In genomic region chr2:172862850-172863468, GRCm38 (mm10) we compare ENCODE assay signal across 8 mouse cellular contexts.
DNase-seq lines count a peak whose midpoint lies in the region; ATAC-seq lines count a peak whose summit lies in the region.

No protein-coding gene starts in this region.

- H3K9ac ChIP-seq in forebrain, embryonic 14.5 days (ENCODE audit: low read length) = no peak overlapping the region; the same call in 1 of the 2 replicates
- peak overlapping the region; percentile 36 for H3K9ac ChIP-seq in lung, embryonic 16.5 days (ENCODE audit: low read length)

- H3K4me1 ChIP-seq in forebrain, embryonic 14.5 days (ENCODE audit: control insufficient read depth, insufficient read depth, low read length) = peaks cover 5% of the 10 kb centered on the region
- peaks cover 23% of the 10 kb centered on the region for H3K4me1 ChIP-seq in lung, embryonic 16.5 days (replicated peaks; ENCODE audit: control insufficient read depth, insufficient read depth, low read length)

- H3K27me3 ChIP-seq in forebrain, embryonic 14.5 days (replicated peaks; ENCODE audit: control insufficient read depth, insufficient read depth, low read length) = no peaks in the 10 kb centered on the region
- no peaks in the 10 kb centered on the region; the same call in none of the 2 replicates for H3K27me3 ChIP-seq in lung, embryonic 16.5 days (ENCODE audit: control insufficient read depth, insufficient read depth, low read depth, low read length)

- no peak overlapping the region for H3K27ac ChIP-seq in forebrain, embryonic 14.5 days (ENCODE audit: low read depth, low read length)
- H3K27ac ChIP-seq in lung, embryonic 16.5 days (ENCODE audit: low read length) = 0 out of 2 replicates have a peak overlapping the region, but pooled peaks have one; percentile 39

- WGBS in forebrain, embryonic 14.5 days = 32% methylated on average over 29 of the region's 29 CpGs
- 4% methylated on average over 29 of the region's 29 CpGs for WGBS in lung, embryonic 16.5 days

- DNase-seq in cerebellum, adult 11 months = no peak
- DNase-seq in forebrain, embryonic 14.5 days (ENCODE audit: low spot score) = peak; percentile 33
- peak; percentile 64 for DNase-seq in layer of hippocampus, adult 9-11 months
- DNase-seq in right cerebral cortex, postnatal 25 days = peak; percentile 58
- no peak for DNase-seq in cerebellum, adult 9-10 months

- 0 out of 2 replicates have a peak overlapping the region, but pooled peaks have one; percentile 3 for H3K4me3 ChIP-seq in forebrain, embryonic 14.5 days (ENCODE audit: low read depth, low read length)
- peak overlapping the region; percentile 29 for H3K4me3 ChIP-seq in lung, embryonic 16.5 days (ENCODE audit: low read length)

- no peaks in the 10 kb centered on the region for H3K9me3 ChIP-seq in forebrain, embryonic 14.5 days (replicated peaks; ENCODE audit: control insufficient read depth, low read length)
- 0 out of 2 replicates have a peak, but pooled peaks cover 2% of the 10 kb centered on the region for H3K9me3 ChIP-seq in lung, embryonic 16.5 days (ENCODE audit: control insufficient read depth, low read length)

- 0 out of 2 replicates have a peak, but pooled peaks have one; percentile 43 for ATAC-seq in cerebellum, adult (ENCODE audit: insufficient number of reproducible peaks, low FRiP score, low TSS enrichment)
- peak; percentile 68; the same call in 1 of the 2 replicates for ATAC-seq in forebrain, embryonic 14.5 days
- ATAC-seq in hematopoietic stem cell, adult 5-6 weeks (replicated peaks in 1 of 2; ENCODE audit: insufficient read depth in 1 of 2, low FRiP score in 2 of 2, low TSS enrichment in 1 of 2, low read depth in 1 of 2, poor library complexity in 2 of 2, severe bottlenecking in 2 of 2) = peak; percentile 38 to 42; a peak in 1 of 4 replicates
- ATAC-seq in lung, embryonic 16.5 days (ENCODE audit: low read depth) = peak; percentile 76

- peak overlapping the region; percentile 35 for H3K4me2 ChIP-seq in forebrain, embryonic 14.5 days (ENCODE audit: low read length)
- H3K4me2 ChIP-seq in lung, embryonic 16.5 days (ENCODE audit: low read depth, low read length) = peak overlapping the region; percentile 58

- no peaks in the 10 kb centered on the region for H3K36me3 ChIP-seq in forebrain, embryonic 14.5 days (ENCODE audit: control insufficient read depth, insufficient read depth, low read length)
- no peaks in the 10 kb centered on the region for H3K36me3 ChIP-seq in lung, embryonic 16.5 days (ENCODE audit: control insufficient read depth, insufficient read depth, low read length)

Comparison
In these comparisons a context has a peak if more than half of its experiments do, and no peak if none do; other contexts are left out.
1. DNase-seq: peak in forebrain, embryonic 14.5 days (single experiment), layer of hippocampus, adult 9-11 months (single experiment) and right cerebral cortex, postnatal 25 days (single experiment); none in cerebellum, adult 11 months (single experiment) and cerebellum, adult 9-10 months (single experiment).
2. Peak in every context shown above with its lines, with median percentiles within 50 percentile points of each other: ATAC-seq.